Mouse (Mus musculus) lung, embryonic 15.5 days (tissue): ENCODE data around the gene Vmn1r233. TPM values are rescaled to one million over a fixed set of nuclear protein-coding genes. Genes with fewer than 3 reads are reported as not detected.

Experiments used
- ATAC-seq: fragments of 200-750 bp; cut with Nextera tagmentation; 2 replicates; pipeline ENCODE4 v1.8.0; 2017; ENCODE audit warnings: moderate number of reproducible peaks, borderline replicate concordance; ENCODE audit not compliant: low FRiP score, low TSS enrichment; ENCODE audit errors: extremely low read depth
- H3K27ac ChIP-seq: fragments of 300-500 bp; sonication (generic); 2 replicates; pipeline ENCODE4 v1.5.1; 2015; ENCODE audit warnings: moderate library complexity, mild to moderate bottlenecking, inconsistent platforms
- H3K27me3 ChIP-seq: fragments of 300-500 bp; sonication (generic); 2 replicates; pipeline ENCODE4 v1.6.1; 2015; ENCODE audit warnings: inconsistent platforms
- H3K36me3 ChIP-seq: fragments of 300-500 bp; sonication (generic); 2 replicates; pipeline ENCODE4 v1.6.1; 2015; ENCODE audit warnings: inconsistent platforms
- H3K4me1 ChIP-seq: fragments of 300-500 bp; sonication (generic); 2 replicates; pipeline ENCODE4 v1.6.1; 2015; ENCODE audit warnings: inconsistent platforms
- H3K4me2 ChIP-seq: fragments of 300-500 bp; sonication (generic); 2 replicates; pipeline ENCODE4 v1.6.1; 2015; ENCODE audit warnings: inconsistent platforms, mild to moderate bottlenecking, moderate library complexity
- H3K4me3 ChIP-seq: fragments of 300-500 bp; sonication (generic); 2 replicates; pipeline ENCODE4 v1.5.1; 2015; ENCODE audit warnings: mild to moderate bottlenecking, inconsistent platforms
- H3K9ac ChIP-seq: fragments of 300-500 bp; sonication (generic); 2 replicates; pipeline ENCODE4 v1.6.1; 2015; ENCODE audit warnings: inconsistent platforms
- H3K9me3 ChIP-seq: fragments of 300-500 bp; sonication (generic); 2 replicates; pipeline ENCODE4 v1.6.1; 2016; ENCODE audit warnings: inconsistent platforms
- WGBS: fragments of 180-500 bp; shearing (Covaris S2); methylation state at CpG from one replicate; pipeline ENCODE4 v1.1.7; 2015; 5-methylcytosine and 5-hydroxymethylcytosine counted together
- polyA plus RNA-seq: library from polyadenylated mRNA; unstranded; fragments of >200 nt; fragmentation: Nextera tagmentation; extraction: Ambion mirVana; gene quantifications from 2 replicates; pipeline ENCODE4 v1.2.1, GENCODE M21; 2015

Gene Vmn1r233
- polyA plus RNA-seq, result not detected in 2 replicates

- Histone ChIP-seq H3K4me2 (no peak within 1 kb of the TSS), H3K27ac (no peak within 1 kb of the TSS), H3K36me3 (no peaks in the 10 kb centered on the region), H3K9ac (no peak within 1 kb of the TSS), H3K4me1 (no peaks in the 10 kb centered on the region), H3K4me3 (no peak within 1 kb of the TSS), H3K27me3 (no peaks in the 10 kb centered on the region), H3K9me3 (no peaks in the 10 kb centered on the region)
- ATAC-seq, result no peak
Measured at GRCm38 (mm10) chr17:20996364-20996763, at the start of gene Vmn1r233. TSS of gene Vmn1r233 (minus strand) at chr17:20996464.

GRCm38 (mm10) chr17:21018410-21019080, 22.3 kb upstream of the Vmn1r233 start:
- H3K4me2 ChIP-seq, result no peak overlapping the region
- 87% methylated on average over 1 of the region's 1 CpGs for WGBS
- no peaks in the 10 kb centered on the region for H3K4me1 ChIP-seq
- H3K4me3 ChIP-seq, result no peak overlapping the region
- no peak overlapping the region for H3K9ac ChIP-seq
- peaks cover 60% of the 10 kb centered on the region for H3K36me3 ChIP-seq
- no peak overlapping the region for H3K27ac ChIP-seq
- H3K9me3 ChIP-seq, result no peaks in the 10 kb centered on the region
- ATAC-seq, result no peak
- no peaks in the 10 kb centered on the region for H3K27me3 ChIP-seq

GRCm38 (mm10) chr17:21009726-21010125, 13.5 kb upstream of the Vmn1r233 start:
- 0 out of 2 replicates have a peak overlapping the region, but pooled peaks have one; percentile 87 for H3K27ac ChIP-seq
- ATAC-seq, result no peak
- H3K4me3 ChIP-seq, result peak overlapping the region; percentile 88
- 22% methylated on average over 1 of the region's 1 CpGs for WGBS
- no peaks in the 10 kb centered on the region for H3K9me3 ChIP-seq
- H3K27me3 ChIP-seq, result no peaks in the 10 kb centered on the region
- peak overlapping the region; percentile 68 for H3K9ac ChIP-seq
- H3K36me3 ChIP-seq, result peaks cover 23% of the 10 kb centered on the region
- peaks cover 10% of the 10 kb centered on the region for H3K4me1 ChIP-seq
- peak overlapping the region; percentile 80 for H3K4me2 ChIP-seq

GRCm38 (mm10) chr17:21008382-21009331, 12.4 kb upstream of the Vmn1r233 start, which contains the start of gene Zfp160:
TSS of gene Zfp160 (plus strand) at chr17:21008903.
- H3K36me3 ChIP-seq, result peaks cover 20% of the 10 kb centered on the region
- no peaks in the 10 kb centered on the region for H3K9me3 ChIP-seq
- ATAC-seq, result peak; percentile 98
- H3K4me1 ChIP-seq, result peaks cover 10% of the 10 kb centered on the region
- H3K4me2 ChIP-seq, result peak within 1 kb of the TSS; percentile 80
- H3K27me3 ChIP-seq, result no peaks in the 10 kb centered on the region
- peak within 1 kb of the TSS; percentile 87 for H3K27ac ChIP-seq
- peak within 1 kb of the TSS; percentile 68 for H3K9ac ChIP-seq
- WGBS, result 6% methylated on average over 36 of the region's 36 CpGs
- peak within 1 kb of the TSS; percentile 88 for H3K4me3 ChIP-seq

- no peak overlapping the region for H3K4me2 ChIP-seq
- no peaks in the 10 kb centered on the region for H3K27me3 ChIP-seq
- ATAC-seq, result no peak
- 63% methylated on average over 2 of the region's 2 CpGs for WGBS
- H3K27ac ChIP-seq, result no peak overlapping the region
- no peak overlapping the region for H3K4me3 ChIP-seq
- no peak overlapping the region for H3K9ac ChIP-seq
- no peaks in the 10 kb centered on the region for H3K4me1 ChIP-seq
- no peaks in the 10 kb centered on the region for H3K36me3 ChIP-seq
- no peaks in the 10 kb centered on the region for H3K9me3 ChIP-seq
Measured at GRCm38 (mm10) chr17:20993716-20994115, 2.5 kb downstream of the Vmn1r233 start.

GRCm38 (mm10) chr17:20966681-20967080, 29.6 kb downstream of the Vmn1r233 start:
- ATAC-seq, result no peak
- H3K9me3 ChIP-seq, result no peaks in the 10 kb centered on the region
- H3K27me3 ChIP-seq, result no peaks in the 10 kb centered on the region
- H3K4me3 ChIP-seq, result no peak overlapping the region
- H3K9ac ChIP-seq, result no peak overlapping the region
- H3K27ac ChIP-seq, result no peak overlapping the region
- peaks cover 76% of the 10 kb centered on the region for H3K36me3 ChIP-seq
- no peaks in the 10 kb centered on the region for H3K4me1 ChIP-seq
- no peak overlapping the region for H3K4me2 ChIP-seq

GRCm38 (mm10) chr17:20965421-20965820, 30.8 kb downstream of the Vmn1r233 start:
- peak; percentile 27; the same call in 1 of the 2 replicates for ATAC-seq
- WGBS, result 88% methylated on average over 4 of the region's 4 CpGs
- no peak overlapping the region for H3K27ac ChIP-seq

GRCm38 (mm10) chr17:20960386-20960785, 35.9 kb downstream of the Vmn1r233 start:
- H3K9ac ChIP-seq, result no peak overlapping the region
- H3K4me3 ChIP-seq, result no peak overlapping the region
- H3K9me3 ChIP-seq, result no peaks in the 10 kb centered on the region
- no peaks in the 10 kb centered on the region for H3K4me1 ChIP-seq
- ATAC-seq, result no peak
- WGBS, result 92% methylated on average over 5 of the region's 5 CpGs
- H3K27ac ChIP-seq, result no peak overlapping the region
- no peak overlapping the region for H3K4me2 ChIP-seq
- no peaks in the 10 kb centered on the region for H3K27me3 ChIP-seq
- peaks cover 98% of the 10 kb centered on the region for H3K36me3 ChIP-seq

More at GRCm38 (mm10) chr17:20965421-20965820, 30.8 kb downstream of the Vmn1r233 start:
- Histone ChIP-seq H3K4me3 (no peak overlapping the region), H3K27me3 (no peaks in the 10 kb centered on the region), H3K4me1 (no peaks in the 10 kb centered on the region), H3K4me2 (no peak overlapping the region), H3K9me3 (no peaks in the 10 kb centered on the region), H3K9ac (no peak overlapping the region), H3K36me3 (peaks cover 89% of the 10 kb centered on the region)

GRCm38 (mm10) chr17:20946636-20947035, 49.6 kb downstream of the Vmn1r233 start:
- Histone ChIP-seq H3K27ac (no peak overlapping the region), H3K4me1 (peaks cover 22% of the 10 kb centered on the region), H3K9ac (peak overlapping the region; percentile 84), H3K27me3 (no peaks in the 10 kb centered on the region), H3K9me3 (no peaks in the 10 kb centered on the region), H3K4me2 (peak overlapping the region; percentile 57), H3K4me3 (peak overlapping the region; percentile 78), H3K36me3 (peaks cover 5% of the 10 kb centered on the region; the same call in 1 of the 2 replicates)
- no peak for ATAC-seq

GRCm38 (mm10) chr17:20946026-20946565, 50.2 kb downstream of the Vmn1r233 start:
- ATAC-seq, result no peak
- Histone ChIP-seq H3K4me1 (peaks cover 22% of the 10 kb centered on the region), H3K4me2 (peak overlapping the region; percentile 57), H3K4me3 (peak overlapping the region; percentile 78), H3K27ac (peak overlapping the region; percentile 98), H3K9ac (peak overlapping the region; percentile 84), H3K27me3 (no peaks in the 10 kb centered on the region), H3K36me3 (peaks cover under 1% of the 10 kb centered on the region; the same call in 1 of the 2 replicates), H3K9me3 (no peaks in the 10 kb centered on the region)
- WGBS, result under 1% methylated on average over 13 of the region's 13 CpGs

GRCm38 (mm10) chr17:20944985-20945891, 51.0 kb downstream of the Vmn1r233 start, which contains the start of gene Ppp2r1a:
TSS of gene Ppp2r1a (plus strand) at chr17:20945311.
- H3K4me1 ChIP-seq, result peaks cover 22% of the 10 kb centered on the region
- H3K27ac ChIP-seq, result peak within 1 kb of the TSS; percentile 98
- H3K9ac ChIP-seq, result peak within 1 kb of the TSS; percentile 84
- WGBS, result under 1% methylated on average over 69 of the region's 69 CpGs
- peak; percentile 99 for ATAC-seq
- H3K36me3 ChIP-seq, result no peaks in the 10 kb centered on the region
- H3K9me3 ChIP-seq, result no peaks in the 10 kb centered on the region
- peak within 1 kb of the TSS; percentile 78 for H3K4me3 ChIP-seq
- no peaks in the 10 kb centered on the region for H3K27me3 ChIP-seq
- H3K4me2 ChIP-seq, result peak within 1 kb of the TSS; percentile 57
